Mouse (Mus musculus): Measurements from ENCODE around the gene Tspan18.

Tspan18 gene

DNA sequence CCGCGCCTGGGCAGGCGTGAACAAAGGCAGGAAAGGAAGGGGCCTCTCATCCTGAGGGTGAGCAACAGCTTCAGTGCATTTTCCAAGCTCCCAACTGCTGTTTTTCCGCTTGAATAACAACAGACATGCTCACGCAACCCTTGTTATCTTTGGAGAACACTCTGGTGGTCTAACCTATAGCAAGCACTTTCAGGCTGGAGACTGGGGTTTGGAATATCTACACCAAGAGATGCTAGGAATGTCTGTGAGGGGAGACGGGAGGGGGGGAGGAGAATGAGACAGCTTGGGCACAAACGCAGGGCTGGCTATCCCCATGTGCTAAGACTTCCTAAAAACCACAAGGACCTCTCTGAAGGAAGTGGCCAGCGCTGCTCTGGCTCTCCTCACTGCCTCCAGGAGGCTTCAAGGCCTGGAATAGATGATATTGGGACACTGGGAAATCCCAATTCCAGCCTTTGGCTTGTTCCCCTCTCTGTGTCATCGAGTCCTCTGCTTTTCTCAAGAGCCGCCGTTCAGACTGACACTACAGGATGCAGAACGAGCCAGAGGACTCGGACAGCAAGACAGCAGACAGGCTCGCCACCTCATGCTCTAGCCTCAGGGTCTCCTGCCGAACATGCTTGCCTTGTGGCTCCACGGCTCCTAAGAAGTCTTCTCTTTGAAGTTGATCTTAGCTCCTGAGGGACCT lies 30.6 kb downstream of the Tspan18 start:
- no peaks in the 10 kb centered on the region for H3K9me3 ChIP-seq (ENCODE audit: low read length)
- no peak overlapping the region for H3K4me3 ChIP-seq (replicated peaks; ENCODE audit: low read length)
- no peak for TF ChIP-seq CTCF (conservative IDR thresholded peaks at IDR 0.05; ENCODE audit: low read length)
- no peak for TF ChIP-seq NANOG (IDR thresholded peaks at IDR 0.05; ENCODE audit: borderline replicate concordance, low read length)
- no peak for TF ChIP-seq POU5F1 (IDR thresholded peaks at IDR 0.05; ENCODE audit: borderline replicate concordance, low read length)
- no peaks in the 10 kb centered on the region for H3K36me3 ChIP-seq (ENCODE audit: insufficient read depth, low read length)
- H3K4me1 ChIP-seq (replicated peaks; ENCODE audit: low read depth, low read length), result no peaks in the 10 kb centered on the region
- H3K27me3 ChIP-seq (ENCODE audit: insufficient read depth, low read length), result peaks cover 3% of the 10 kb centered on the region; the same call in 1 of the 2 replicates

DNA sequence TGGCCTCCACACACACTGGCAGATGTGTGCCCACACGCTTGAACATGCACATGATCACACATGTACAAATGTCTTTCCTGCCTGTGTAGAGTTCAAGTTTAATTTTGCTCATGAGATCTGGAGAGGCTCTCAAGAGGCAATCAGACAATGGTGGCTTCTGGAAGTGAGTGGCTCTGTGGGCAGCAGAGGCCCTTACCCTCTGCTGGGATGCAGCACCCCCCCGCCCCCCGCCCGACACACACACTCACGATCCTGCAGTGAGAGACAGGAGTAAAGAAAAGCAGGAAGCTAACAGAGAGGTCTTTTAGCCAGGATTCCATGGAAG lies 31.1 kb downstream of the Tspan18 start:
- TF ChIP-seq NANOG (IDR thresholded peaks at IDR 0.05; ENCODE audit: borderline replicate concordance, low read length) (no peak), POU5F1 (IDR thresholded peaks at IDR 0.05; ENCODE audit: borderline replicate concordance, low read length) (no peak), CTCF (conservative IDR thresholded peaks at IDR 0.05; ENCODE audit: low read length) (no peak)
- no peak overlapping the region for H3K4me3 ChIP-seq (replicated peaks; ENCODE audit: low read length)
- peaks cover 3% of the 10 kb centered on the region; the same call in 1 of the 2 replicates for H3K27me3 ChIP-seq (ENCODE audit: insufficient read depth, low read length)
- no peaks in the 10 kb centered on the region for H3K4me1 ChIP-seq (replicated peaks; ENCODE audit: low read depth, low read length)
- H3K36me3 ChIP-seq (ENCODE audit: insufficient read depth, low read length), result no peaks in the 10 kb centered on the region
- no peaks in the 10 kb centered on the region for H3K9me3 ChIP-seq (ENCODE audit: low read length)

GRCm38 (mm10) chr2:93297656-93298055 lies 36.6 kb downstream of the Tspan18 start:
- Histone ChIP-seq H3K27me3 (ENCODE audit: insufficient read depth, low read length) (no peaks in the 10 kb centered on the region), H3K36me3 (ENCODE audit: insufficient read depth, low read length) (no peaks in the 10 kb centered on the region), H3K4me1 (replicated peaks; ENCODE audit: low read depth, low read length) (no peaks in the 10 kb centered on the region), H3K9me3 (ENCODE audit: low read length) (peaks cover 31% of the 10 kb centered on the region), H3K4me3 (replicated peaks; ENCODE audit: low read length) (no peak overlapping the region)
- TF ChIP-seq POU5F1 (IDR thresholded peaks at IDR 0.05; ENCODE audit: borderline replicate concordance, low read length), result no peak
- no peak for TF ChIP-seq NANOG (IDR thresholded peaks at IDR 0.05; ENCODE audit: borderline replicate concordance, low read length)
- TF ChIP-seq CTCF (conservative IDR thresholded peaks at IDR 0.05; ENCODE audit: low read length), result no peak

GRCm38 (mm10) chr2:93291186-93291926 lies 42.9 kb downstream of the Tspan18 start:
- Histone ChIP-seq H3K4me1 (replicated peaks; ENCODE audit: low read depth, low read length) (peaks cover 23% of the 10 kb centered on the region), H3K36me3 (ENCODE audit: insufficient read depth, low read length) (no peaks in the 10 kb centered on the region), H3K9me3 (ENCODE audit: low read length) (peaks cover 28% of the 10 kb centered on the region), H3K27me3 (ENCODE audit: insufficient read depth, low read length) (no peaks in the 10 kb centered on the region), H3K4me3 (replicated peaks; ENCODE audit: low read length) (no peak overlapping the region)
- TF ChIP-seq NANOG (IDR thresholded peaks at IDR 0.05; ENCODE audit: borderline replicate concordance, low read length), result no peak
- TF ChIP-seq POU5F1 (IDR thresholded peaks at IDR 0.05; ENCODE audit: borderline replicate concordance, low read length), result no peak
- no peak for TF ChIP-seq CTCF (conservative IDR thresholded peaks at IDR 0.05; ENCODE audit: low read length)

GRCm38 (mm10) chr2:93290345-93291118 lies 43.8 kb downstream of the Tspan18 start:
- H3K4me3 ChIP-seq (replicated peaks; ENCODE audit: low read length), result no peak overlapping the region
- H3K27me3 ChIP-seq (ENCODE audit: insufficient read depth, low read length), result no peaks in the 10 kb centered on the region
- TF ChIP-seq NANOG (IDR thresholded peaks at IDR 0.05; ENCODE audit: borderline replicate concordance, low read length), result no peak
- no peak for TF ChIP-seq CTCF (conservative IDR thresholded peaks at IDR 0.05; ENCODE audit: low read length)
- TF ChIP-seq POU5F1 (IDR thresholded peaks at IDR 0.05; ENCODE audit: borderline replicate concordance, low read length), result no peak
- peaks cover 23% of the 10 kb centered on the region for H3K4me1 ChIP-seq (replicated peaks; ENCODE audit: low read depth, low read length)
- no peaks in the 10 kb centered on the region for H3K36me3 ChIP-seq (ENCODE audit: insufficient read depth, low read length)
- H3K9me3 ChIP-seq (ENCODE audit: low read length), result peaks cover 25% of the 10 kb centered on the region

DNA sequence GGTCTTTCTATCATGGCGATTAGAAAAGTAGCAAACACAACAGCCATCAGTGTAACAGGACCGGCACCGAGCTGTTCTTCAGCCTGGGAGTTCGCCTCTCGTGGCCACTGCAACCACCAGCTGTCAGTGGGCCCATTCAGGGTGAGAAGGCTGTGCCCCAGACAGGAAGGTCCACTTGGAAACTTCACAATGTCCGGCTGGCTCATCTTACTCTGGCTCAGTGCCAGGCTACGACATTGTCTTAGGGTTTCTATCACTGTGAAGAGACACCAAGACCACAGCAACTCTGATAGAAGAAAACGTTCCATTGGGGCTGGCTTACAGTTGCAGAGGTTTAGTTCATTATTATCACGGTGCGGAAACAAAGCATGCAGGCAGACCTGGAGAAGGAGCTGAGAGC lies 45.1 kb downstream of the Tspan18 start:
- Histone ChIP-seq H3K4me3 (replicated peaks; ENCODE audit: low read length) (no peak overlapping the region), H3K9me3 (ENCODE audit: low read length) (peaks cover 19% of the 10 kb centered on the region), H3K27me3 (ENCODE audit: insufficient read depth, low read length) (no peaks in the 10 kb centered on the region), H3K36me3 (ENCODE audit: insufficient read depth, low read length) (no peaks in the 10 kb centered on the region), H3K4me1 (replicated peaks; ENCODE audit: low read depth, low read length) (peaks cover 23% of the 10 kb centered on the region)
- TF ChIP-seq CTCF (conservative IDR thresholded peaks at IDR 0.05; ENCODE audit: low read length) (no peak), NANOG (IDR thresholded peaks at IDR 0.05; ENCODE audit: borderline replicate concordance, low read length) (no peak), POU5F1 (IDR thresholded peaks at IDR 0.05; ENCODE audit: borderline replicate concordance, low read length) (no peak)

GRCm38 (mm10) chr2:93287348-93287747 lies 47.0 kb downstream of the Tspan18 start:
- Histone ChIP-seq H3K4me3 (replicated peaks; ENCODE audit: low read length) (no peak overlapping the region), H3K9me3 (ENCODE audit: low read length) (peaks cover 1% of the 10 kb centered on the region; the same call in 1 of the 2 replicates), H3K36me3 (ENCODE audit: insufficient read depth, low read length) (no peaks in the 10 kb centered on the region), H3K4me1 (replicated peaks; ENCODE audit: low read depth, low read length) (peaks cover 23% of the 10 kb centered on the region), H3K27me3 (ENCODE audit: insufficient read depth, low read length) (no peaks in the 10 kb centered on the region)
- no peak for TF ChIP-seq NANOG (IDR thresholded peaks at IDR 0.05; ENCODE audit: borderline replicate concordance, low read length)
- TF ChIP-seq CTCF (conservative IDR thresholded peaks at IDR 0.05; ENCODE audit: low read length), result no peak

DNA sequence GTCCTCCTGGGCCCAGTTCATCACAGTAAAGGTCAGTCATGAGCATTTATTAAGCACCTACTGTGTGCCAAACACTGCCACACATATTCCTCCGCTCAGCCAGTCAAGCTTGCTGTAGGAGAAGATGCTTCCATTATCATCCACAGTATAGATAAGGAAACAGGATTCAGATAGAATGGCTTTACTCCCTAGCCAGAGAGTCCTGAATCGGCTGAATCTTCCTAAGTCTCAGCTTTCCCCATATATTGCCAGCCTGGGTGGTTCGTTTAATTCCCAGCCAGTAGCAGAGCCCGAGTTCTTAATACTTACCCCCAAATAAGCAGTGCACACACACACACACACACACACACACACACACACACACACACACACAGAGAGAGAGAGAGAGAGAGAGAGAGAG lies 47.6 kb downstream of the Tspan18 start:
- H3K9me3 ChIP-seq (ENCODE audit: low read length), result no peaks in the 10 kb centered on the region
- peaks cover 3% of the 10 kb centered on the region; the same call in 1 of the 2 replicates for H3K27me3 ChIP-seq (ENCODE audit: insufficient read depth, low read length)
- TF ChIP-seq CTCF (conservative IDR thresholded peaks at IDR 0.05; ENCODE audit: low read length) (no peak), POU5F1 (IDR thresholded peaks at IDR 0.05; ENCODE audit: borderline replicate concordance, low read length) (no peak), NANOG (IDR thresholded peaks at IDR 0.05; ENCODE audit: borderline replicate concordance, low read length) (no peak)
- H3K4me1 ChIP-seq (replicated peaks; ENCODE audit: low read depth, low read length), result peaks cover 23% of the 10 kb centered on the region
- no peak overlapping the region for H3K4me3 ChIP-seq (replicated peaks; ENCODE audit: low read length)
- no peaks in the 10 kb centered on the region for H3K36me3 ChIP-seq (ENCODE audit: insufficient read depth, low read length)
